Mouse (Mus musculus): Measurements from ENCODE around the gene Ube2n.

Gene Ube2n

DNA sequence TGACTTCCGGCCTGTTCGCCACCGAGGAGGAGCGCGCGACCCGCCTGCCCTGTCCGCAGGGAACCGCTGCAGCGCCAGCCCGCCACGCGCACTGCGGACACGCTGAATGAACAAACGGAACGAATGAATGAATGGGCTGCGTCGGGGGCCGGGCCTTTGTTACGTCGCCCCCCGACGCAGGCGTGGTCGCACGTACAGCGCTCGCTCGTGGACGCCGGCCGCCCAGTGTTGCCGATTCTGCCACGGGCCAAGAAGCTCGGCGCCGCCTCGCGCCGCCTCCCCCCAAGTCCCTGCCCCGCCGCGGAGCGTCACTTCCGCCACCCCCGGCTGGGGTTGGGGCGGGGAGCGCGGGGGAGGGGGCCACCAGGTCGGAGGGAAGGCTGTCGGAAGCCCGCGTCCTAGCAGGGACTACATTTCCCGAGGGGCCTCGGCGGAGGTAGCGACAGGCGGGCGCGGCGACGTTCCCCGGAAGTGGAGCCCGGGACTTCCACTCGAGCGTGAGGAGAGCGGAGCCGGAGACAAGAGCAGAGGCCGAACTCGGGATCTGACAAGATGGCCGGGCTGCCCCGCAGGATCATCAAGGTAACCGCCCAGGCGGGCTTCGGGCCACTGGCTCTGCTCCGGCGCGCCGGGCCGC lies at the start of gene Ube2n:
Gene Ube2n (plus strand): TSS at position 490 of the 637 bp plus-strand sequence.
- peak; percentile 96 for DNase-seq

DNA sequence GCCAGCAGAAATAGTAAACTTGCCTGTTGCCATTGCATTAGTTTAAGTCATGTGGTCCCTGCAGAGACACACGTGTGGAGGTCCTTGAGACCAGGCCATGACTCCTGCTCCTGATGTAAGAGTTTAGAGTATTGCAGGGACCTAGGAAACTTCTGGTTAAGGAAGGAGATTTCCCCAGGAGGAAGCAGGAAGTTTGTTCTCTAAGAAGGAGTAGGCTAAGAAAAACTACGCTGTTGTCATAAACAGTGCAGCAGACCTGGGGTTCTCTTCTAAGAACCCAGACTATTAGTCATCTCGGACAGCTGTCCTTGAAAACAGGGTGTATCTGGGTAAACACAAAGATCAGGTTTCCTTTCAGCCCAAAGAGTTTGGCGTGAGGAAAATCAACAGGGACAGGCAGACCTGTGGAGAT lies 49.5 kb upstream of the Ube2n start:
- no peak for DNase-seq

DNA sequence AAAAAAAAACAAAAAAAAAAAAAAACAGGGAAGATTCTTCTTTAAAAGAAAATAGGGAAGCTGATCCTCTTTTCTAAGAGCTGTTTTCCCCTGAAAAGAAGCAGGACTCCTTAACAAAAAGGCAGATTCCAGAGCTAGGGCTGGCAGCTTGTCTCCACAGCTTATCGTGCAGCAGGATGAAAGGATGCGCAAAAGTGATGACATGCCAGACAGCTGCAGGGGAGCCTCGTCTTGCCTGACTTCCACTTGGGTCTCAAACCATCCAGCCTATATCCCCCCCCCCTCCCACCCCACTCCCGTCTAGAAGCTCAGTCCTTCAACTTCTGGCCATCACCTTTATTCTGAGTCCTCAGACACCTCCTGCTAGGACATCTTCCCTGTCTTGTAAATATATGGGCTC lies 46.1 kb upstream of the Ube2n start:
- DNase-seq = no peak

DNA sequence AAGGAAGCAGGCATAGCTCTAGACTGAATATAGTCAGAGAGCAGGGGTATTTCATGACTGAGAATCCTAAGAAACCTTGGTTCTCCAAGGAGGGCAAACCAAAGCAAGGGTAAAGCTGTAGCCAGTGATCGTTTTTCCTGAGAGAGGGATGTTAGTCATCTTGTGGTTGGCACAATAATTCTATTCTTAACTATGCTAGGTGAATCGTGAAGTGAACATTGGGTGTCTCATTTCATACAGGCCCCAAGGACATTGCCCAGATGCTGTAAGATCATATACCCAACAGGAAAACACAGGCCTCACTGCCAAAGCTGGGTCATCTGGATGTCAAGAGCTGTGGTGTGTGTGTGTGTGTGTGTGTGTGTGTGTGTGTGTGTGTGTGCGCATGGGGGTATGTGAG lies 43.8 kb upstream of the Ube2n start:
- DNase-seq = no peak

DNA sequence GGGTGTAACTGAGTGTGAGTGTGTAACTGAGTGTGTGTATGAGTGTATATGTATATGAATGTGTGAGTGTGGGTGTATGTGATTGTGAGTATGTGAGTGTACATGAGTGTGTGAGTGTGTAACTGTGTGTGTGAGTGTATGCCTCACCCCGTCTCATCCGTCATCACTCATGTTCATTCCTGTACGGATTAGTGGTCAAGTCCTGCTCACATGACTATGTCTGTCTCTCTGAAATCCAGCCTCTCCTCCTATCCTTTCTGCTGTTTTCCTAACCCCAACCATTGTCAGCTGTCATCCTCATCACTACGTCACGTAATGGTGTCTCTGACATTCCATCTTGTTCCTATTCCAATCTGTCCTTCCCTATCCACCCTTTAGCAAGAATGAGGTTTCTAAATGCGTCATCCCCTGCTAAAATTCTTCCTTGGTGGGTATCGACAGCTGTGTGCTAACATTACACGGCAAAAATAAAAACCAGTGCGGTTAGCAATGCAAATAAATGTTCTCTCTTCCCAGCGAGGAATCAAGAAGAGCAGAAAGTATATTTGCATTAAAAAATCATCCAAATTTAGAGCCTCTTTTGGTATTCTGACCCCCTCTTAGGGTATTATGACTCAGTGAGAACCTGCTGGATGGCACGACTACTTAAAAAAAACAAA lies 42.9 kb upstream of the Ube2n start:
- DNase-seq = no peak

DNA sequence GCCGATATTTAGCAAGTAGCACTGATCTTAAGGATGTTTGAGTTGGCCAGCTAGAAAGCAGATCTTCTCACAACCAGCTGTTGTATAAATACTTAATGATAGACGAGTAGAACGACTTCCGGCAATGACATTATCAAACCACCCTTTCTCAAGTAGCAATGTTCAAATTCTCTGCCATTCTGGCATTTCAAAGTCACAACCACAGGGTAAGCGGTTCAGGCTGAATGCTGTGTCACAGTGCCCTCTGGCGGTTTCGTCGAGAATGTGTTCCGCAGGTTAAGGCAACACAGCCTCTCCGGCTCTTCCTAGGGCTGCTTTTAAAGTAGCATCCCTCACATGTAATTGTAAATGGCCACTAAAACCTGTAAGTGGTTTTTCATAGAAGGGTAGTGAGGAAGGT lies 39.0 kb upstream of the Ube2n start:
- peak; percentile 78 for DNase-seq

DNA sequence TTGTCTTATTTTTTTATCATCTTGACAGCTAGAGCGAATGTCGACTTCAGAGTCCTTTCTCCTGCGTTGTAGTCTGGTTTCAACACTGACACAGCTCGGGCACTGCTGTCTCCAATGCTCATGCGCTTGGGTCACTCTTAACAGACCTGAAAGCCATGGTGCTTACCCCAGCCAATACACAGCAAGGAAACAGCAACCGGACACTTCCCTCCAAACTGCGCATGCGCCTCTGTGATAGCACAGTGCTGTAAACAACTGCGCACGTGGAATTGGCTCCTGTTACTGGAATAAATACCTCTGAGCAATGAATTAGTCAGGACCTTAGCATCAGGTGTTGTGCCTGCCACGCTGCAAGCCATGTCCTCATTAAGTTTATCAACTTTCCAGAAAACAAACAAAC lies 37.4 kb upstream of the Ube2n start:
- DNase-seq = no peak

DNA sequence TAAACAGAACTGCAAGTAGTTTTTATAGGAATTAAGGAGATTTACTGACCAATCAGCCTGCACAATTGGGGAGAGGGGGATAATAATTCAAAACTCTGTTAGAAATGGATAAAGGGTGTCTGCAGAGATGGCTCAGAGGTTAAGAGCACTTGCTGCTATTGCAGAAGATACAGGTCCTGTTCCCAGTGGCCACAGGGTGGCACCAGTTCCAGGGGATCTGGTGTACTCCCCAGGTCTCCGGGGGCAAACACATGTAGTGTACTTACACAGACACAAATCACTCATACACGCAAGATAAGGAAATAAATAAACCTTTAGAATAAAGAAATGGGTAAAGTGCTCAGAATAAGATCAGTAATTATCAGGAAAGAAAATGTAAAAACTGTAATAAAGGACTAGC lies 25.3 kb upstream of the Ube2n start:
- DNase-seq = peak; percentile 42

DNA sequence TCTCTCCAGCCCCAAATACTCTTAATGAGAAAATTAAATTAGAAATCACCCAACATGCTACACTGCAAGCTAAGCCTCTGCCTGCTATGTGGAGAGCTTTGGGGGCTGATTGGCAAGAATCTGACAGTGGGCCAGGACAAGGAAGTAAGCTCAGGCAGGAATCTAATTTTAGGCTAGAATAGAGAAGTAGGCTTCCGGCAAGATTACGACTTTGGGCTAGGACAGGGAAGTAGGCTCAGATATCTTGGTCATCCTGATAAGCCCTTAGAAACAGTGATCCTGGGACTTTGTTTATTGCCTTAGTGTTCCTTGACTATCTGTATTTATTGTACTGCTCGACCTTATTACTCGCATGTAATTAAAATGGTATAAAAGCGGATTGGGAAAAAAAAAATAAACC lies 20.7 kb upstream of the Ube2n start:
- DNase-seq = no peak

DNA sequence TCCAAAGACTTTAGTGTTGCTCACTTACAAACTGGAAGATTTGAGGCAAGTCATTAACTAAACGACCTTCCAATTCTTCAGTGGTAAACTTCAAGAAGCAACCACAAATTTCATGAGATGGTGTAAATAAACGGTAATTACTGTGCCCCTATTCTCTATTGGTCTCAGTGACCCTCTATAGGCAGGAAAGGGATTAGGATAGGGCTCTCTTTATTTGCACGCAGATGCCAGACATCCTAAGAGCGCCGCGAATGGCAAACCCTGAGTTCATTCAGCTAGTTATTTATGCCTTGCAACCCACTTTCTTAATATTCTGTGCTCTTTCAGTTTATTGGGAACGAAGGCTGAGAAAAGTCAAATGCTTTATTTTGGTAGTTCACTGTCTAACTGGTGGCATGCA lies 13.9 kb upstream of the Ube2n start:
- DNase-seq = no peak

DNA sequence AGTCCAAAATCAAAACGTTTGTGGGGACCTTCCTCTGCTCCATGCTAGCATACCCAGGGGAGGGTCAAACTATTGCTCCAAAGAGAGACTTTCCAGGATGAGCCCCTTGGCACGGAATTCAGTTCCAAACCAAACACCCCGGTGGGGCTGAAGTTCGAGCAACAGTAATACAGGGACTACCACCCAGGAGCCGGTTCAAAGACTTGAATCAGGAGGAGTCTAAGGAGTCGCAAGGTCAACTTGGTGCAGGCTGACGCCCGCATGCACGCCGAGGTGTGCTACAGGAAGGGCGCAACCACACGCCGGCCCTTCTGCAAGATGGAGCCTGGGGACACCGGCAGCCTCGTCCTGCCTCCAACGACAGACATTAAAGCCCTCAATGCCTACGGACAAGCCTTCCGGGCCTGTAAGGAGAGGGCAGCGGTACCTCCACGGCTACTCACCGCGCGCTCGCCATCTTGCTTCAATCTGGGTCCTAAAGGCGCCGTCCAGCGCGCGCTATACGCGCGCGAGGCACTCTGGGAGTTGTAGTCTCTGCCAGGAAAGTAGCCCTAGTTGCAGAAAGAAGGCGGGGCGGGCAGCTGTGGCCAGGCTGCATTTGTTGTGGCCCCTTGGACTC lies 13.4 kb upstream of the Ube2n start, which contains the start of gene Mrpl42:
Gene Mrpl42 (minus strand): TSS at position 478 of the 619 bp plus-strand sequence.
- peak; percentile 89 for DNase-seq

DNA sequence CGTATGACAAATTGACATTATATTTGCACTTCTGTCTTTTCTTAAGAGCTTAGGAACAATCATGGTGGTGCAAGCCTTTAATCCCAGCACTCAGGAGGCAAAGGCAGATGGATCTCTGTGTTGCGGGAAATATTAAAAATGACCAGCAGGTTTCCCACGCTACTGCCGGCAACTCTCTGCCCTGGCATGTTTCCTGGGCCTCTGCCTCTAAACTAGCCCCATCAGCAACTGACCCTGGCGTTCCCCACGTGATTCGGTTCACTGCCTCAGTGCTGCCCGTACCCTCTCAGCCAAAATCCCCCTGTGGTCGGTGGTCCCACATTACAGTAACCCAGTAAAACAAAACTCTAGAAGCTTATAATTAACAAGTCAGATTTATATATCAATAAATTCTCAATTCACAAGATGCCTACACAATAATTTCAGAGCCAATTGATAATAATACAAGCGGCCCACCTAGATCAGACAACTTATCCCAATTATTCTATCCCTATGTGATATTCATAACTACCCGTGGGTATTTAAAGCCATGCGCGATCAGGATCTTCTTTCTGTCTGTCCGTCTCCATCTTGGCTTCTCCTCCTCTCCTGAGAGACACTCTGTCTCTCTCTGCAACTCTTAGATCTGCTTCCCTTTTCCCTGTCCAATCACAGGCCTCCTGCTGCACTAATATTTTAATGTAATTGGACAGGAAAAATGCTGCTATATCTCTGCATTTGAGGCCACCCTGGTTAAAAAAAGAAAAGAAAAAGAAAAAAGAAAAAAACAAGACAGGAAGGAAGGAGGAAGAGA lies 11.3 kb upstream of the Ube2n start:
- no peak for DNase-seq

DNA sequence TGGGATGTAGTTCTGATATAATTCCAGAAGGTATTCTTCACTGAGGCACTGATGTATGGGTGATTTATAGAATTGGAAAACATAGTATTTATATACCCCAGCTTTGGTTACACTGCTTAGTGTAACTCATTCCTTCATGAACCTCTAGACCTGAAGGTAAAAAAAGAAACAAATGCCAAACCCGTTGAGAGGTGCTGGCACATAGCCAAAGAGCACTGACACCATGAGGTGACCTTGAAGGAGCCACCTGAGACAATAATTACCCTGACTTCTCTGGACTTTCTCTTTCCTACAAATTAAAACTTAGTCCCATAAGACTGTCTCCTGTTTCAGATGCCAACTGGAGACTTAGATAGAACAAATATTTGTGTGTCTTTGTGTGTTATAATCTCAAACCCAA lies 10.6 kb upstream of the Ube2n start:
- no peak for DNase-seq

DNA sequence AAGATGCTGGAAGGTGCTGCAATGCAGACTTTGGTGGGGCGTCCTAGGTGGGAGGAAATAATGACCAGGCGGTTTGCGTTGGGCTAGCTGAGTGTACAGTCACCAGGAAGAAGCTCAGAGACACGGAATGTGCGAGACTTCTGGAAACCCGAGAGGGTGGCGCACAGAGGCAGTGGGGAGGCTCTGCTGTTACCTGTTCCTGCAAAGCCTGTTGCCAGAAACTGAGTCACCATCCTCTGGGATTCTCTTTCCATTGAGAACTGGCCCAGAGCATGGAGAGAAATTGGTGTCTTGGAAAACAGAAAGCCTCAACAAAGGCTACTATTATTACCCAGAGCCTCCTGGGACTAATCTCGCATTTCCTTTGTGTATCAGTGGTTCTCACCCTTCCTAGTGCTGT lies 6.8 kb upstream of the Ube2n start:
- DNase-seq = no peak

DNA sequence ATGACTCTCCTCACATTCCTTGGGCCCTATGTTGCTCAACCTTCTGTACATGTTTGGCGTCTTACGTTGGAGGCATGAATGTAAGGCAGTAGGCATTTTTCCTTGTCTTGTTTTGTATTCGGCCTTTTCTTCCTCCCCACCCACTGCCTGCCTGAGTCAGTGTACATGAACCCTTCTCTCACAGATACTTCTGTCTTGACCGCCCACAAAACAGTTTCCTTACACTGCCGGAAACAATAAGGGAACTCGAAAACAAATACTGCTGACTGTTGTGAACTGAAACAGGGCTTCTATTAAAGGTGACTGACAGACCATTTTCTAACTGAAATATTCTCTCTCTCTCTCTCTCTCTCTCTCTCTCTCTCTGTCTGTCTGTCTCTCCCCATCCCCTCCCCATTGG lies 6.2 kb upstream of the Ube2n start:
- no peak for DNase-seq

DNA sequence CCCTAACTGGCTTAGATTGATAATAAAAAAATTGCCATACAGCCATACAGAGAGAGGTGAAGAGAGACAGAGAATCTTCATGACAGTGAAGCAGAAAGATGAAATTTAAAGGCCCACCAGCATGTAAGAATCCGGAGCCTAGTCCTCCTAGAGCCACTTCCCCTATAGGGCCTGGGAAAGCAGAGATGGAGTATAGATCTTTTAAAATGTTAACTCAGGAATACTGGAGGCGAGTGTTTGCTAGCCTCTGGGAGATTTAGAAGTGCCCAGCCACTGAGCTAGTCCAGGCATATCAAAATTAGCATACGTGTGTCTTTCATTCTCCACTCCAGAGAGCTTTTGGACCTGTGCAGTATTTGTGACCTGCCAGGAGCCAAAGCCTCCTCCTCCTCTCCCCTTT lies 5.7 kb upstream of the Ube2n start:
- no peak for DNase-seq

DNA sequence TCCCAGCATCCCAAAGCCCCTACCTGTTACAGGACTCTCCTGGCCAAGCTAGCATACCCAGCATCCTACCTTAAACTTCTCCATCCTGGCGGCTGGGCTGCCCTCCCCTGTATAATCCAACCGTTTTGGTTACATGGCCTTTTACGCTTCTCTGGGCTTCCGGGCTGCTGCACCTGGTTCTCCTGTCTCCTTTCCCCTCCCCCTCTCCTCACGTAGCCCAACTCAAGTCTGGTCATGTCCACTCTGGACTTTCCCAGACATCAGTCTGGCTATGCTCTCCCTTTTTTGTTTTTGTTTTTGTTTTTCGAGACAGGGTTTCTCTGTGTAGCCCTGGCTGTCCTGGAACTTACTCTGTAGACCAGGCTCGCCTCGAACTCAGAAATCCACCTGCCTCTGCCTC lies 2.3 kb upstream of the Ube2n start:
- DNase-seq = no peak

DNA sequence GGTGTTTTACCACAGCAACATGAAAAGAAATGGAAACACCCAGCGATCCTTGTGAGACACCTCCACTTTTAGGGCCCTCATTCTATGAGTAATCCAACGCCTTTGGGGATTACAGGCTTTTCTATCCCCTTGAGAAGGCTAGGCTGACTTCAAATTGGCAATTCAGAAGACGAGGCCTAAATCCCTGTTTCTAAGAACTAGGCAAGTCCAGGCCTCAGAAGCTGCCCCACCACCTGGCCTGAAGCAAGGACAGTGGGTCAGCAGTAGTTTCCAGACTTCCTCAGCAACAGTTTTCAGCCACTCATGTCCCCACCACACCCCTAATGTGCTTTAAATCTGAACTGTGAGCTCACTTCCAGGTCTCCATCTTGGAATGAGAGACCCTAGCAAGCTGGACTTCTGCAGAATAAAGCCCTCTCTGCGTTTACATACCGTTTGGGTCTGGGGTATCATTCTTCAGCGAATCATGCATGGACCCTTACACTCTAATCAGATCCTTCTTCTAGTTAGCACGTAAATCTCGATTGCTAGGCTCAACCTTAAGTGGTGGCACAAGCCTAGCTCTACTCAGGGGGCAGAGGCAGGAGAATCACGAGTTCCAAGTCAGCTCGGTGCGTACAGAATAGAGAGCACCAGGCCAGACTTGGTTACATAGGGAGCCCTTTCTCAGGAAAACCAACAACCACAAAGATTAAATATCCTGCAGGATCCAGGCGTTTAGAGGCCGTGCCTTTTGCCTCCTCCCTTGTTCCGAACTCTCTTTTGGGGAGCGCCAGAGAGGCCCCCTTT lies 983 bp upstream of the Ube2n start:
- DNase-seq = no peak

DNA sequence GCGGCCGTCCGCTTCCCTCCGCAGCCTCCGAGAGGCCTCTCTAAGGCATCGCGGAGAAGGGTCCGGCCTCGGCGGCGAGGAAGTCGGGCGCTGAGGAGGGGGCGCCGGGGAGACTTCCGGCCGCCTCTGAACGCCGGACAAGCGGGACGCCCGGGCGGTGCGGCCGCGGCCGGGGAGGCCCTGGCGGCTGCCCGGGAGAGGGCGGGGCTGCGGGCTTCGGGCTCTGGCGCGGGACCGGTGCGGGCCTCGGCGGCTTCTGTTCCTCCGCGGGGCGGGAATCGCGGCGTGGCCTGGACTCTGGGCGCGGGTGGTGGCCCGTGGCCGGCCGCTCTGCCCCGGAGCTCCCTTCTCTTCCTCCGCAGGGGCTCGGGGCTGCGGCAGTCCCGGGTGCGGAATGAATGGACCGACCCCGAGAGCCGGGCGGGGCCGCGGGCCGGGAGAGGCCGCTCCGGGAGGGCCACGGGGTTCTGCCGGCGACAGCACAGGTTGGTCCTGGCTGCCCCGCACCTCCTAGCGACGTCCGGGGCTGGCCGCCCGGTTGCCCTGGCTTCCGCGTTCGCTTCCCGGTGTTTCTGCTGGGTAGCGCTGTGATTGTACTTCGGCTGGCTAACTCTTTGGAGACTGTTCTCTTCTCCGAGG lies 467 bp downstream of the Ube2n start:
- DNase-seq = no peak

DNA sequence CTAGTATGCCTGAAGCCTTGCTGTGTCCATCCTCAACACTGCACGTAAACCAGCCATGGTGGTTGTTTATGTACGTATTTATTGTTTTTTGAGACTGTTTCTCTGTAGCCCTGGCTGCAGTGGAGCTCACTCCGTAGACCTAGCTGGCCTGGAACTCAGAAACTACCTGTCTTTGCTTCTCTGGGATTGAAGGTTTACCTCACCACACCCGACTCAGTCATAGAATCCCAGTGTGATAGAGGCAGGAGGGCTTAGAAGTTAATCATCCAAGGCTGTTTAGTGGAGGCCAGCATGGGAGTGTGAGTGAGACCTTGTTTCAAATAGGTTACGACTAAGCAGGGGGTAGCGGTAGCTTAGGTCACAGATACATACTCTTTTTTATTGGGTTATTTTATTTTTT lies 2.7 kb downstream of the Ube2n start:
- no peak for DNase-seq

DNA sequence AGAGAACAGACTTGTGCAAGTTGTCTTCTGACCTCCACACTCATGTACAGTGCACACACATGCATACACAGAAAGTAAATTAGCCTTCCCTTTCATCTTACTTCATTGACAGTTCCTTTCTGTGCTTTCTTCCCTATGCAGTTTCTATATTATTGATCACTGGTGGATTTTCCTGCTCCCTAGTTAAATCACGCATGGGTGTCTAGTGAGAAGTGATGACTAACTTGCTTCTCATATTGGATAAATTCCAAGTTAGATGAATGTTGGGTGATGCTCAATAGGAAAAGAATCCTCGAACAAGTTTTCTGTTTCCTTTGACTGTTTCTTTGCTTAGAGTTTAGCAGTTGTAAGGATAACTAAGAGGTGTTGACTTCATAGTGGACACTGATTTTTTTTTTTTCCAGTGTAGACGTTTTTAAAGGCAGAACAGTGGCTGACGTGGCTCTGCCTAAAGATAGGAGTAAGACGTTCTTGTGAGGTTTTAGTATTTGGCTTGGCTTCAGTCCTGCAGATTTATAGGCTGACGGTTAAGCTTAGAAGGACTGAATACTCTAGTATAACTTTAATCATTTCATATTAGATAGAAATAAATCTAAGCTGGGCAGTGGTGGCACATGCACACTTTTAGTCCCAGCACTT lies 10.2 kb downstream of the Ube2n start:
- DNase-seq = no peak

DNA sequence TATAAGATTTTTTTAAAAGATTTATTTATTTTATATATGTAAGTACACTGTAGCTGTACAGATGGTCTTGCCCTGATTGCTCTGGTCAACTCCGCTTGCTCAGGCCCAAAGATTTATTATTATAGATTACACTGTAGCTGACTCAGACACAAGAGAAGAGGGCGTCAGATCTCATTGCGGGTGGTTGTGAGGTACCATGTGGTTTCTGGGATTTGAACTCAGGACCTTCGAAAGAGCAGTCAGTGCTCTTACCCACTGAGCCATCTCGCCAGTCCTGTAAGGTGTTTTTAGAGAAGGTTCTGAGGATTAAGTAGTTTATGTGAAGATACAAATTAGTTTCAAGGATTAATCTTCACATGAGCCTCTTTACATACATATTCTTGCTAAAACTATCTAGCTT lies 10.9 kb downstream of the Ube2n start:
- no peak for DNase-seq

Data from kidney, adult 18-20 months (tissue).